Mouse (Mus musculus) Patski (cell line): ENCODE measurements around the gene Pgc. TPM values are rescaled to one million over a fixed set of nuclear protein-coding genes. Genes with fewer than 3 reads are reported as not detected.
A peak's percentile ranks its signal among the peaks of the same experiment; 100 is the strongest.

Experiments used
- ATAC-seq: fragments of 100-300 bp; one replicate; pipeline ENCODE4 v1.8.0; 2021
- CTCF ChIA-PET: fragments of 350-600 bp; sonication (Branson Sonifier 250); formaldehyde crosslinking; loops from one replicate; lab custom pipeline; 2022; ENCODE audit warnings: inconsistent platforms; lab: Charles Lee
- POLR2A ChIA-PET: fragments of 350-600 bp; sonication (Branson Sonifier 250); formaldehyde crosslinking; loops from one replicate; lab custom pipeline; 2022; ENCODE audit warnings: antibody characterized with exemption, inconsistent platforms; lab: Charles Lee
- DNase-seq: peaks from one replicate; pipeline ENCODE4 v3.0.0-alpha.2; 2011; ENCODE audit warnings: low read depth, low spot score
- H3K27me3 ChIP-seq: fragments of 371-371 bp; one replicate; pipeline ENCODE4 v1.5.1; 2021
- CTCF ChIP-seq: fragments of 100-300 bp; IDR thresholded peaks from one replicate; pipeline ENCODE4 v1.5.1; 2021
- in situ Hi-C: fragments of 300-500 bp; cut with MboI; formaldehyde crosslinking; loops from 3 replicates; pipeline ENCODE4 v1.11.1; 2018; ENCODE audit warnings: low pct_unique_long_range_greater_than_20kb, mixed read lengths
- polyA plus RNA-seq: library from polyadenylated mRNA; unstranded; gene quantifications from one replicate; pipeline ENCODE4 v1.2.3, GENCODE M21; 2021

The Pgc gene
- polyA plus RNA-seq, 1 experiment from 2014 or later = not detected

DNA sequence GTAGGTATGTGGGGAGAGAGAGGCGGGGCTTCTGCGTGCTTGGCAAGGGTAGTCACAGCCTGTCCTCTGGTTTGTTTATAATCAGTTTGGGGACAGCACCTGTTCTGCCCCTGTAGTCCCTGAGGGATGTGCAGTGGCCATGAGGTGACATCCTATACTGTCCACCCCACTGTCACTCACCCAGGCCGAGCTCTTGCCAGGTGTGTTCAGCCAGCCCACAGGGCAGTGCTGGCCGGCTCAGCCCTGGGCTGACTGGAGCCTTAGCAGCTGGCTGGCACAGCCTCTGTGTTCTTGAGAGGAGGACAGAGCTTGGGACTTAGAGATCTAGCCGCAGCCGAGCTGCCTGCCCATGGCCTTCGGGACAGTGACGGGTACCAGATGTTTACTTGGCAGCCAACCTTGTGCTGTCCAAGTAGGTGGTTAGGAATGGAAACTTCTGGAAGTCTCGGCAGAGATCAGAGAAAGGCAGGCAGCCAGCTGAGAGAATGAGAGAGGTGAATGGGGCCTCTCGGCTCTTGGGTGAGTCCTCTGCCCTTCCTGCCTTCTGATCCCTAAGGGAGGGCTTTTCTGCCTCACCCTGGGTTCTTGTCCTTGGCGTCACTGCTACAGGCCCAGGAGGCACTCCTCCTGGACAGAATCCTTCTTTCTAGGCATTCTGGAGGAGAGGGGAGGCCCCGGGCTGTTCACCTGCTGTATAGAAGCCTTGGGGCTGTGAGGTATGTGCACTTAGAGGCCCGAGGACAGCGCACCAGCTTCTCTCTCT lies 22.3 kb downstream of the Pgc start:
- no peak for DNase-seq
- CTCF ChIA-PET = interaction anchor here (1.6 to 3.8 kb wide), 2 partner anchors 11 to 55 kb away, joined by 3 to 18 read pairs; no protein-coding TSS in a partner anchor
- no peaks in the 10 kb centered on the region for H3K27me3 ChIP-seq
- no peak for ATAC-seq
- no peak for TF ChIP-seq CTCF
- POLR2A ChIA-PET = no interaction called here
- in situ Hi-C loops = no loop called here

- no peak for ATAC-seq
- no peaks in the 10 kb centered on the region for H3K27me3 ChIP-seq
- in situ Hi-C loops = no loop called here
- no peak for DNase-seq
- ChIA-PET CTCF (interaction anchor here (3.8 kb wide), 1 partner anchor 10 kb away, joined by 18 read pairs; no protein-coding TSS in a partner anchor), POLR2A (no interaction called here)
- TF ChIP-seq CTCF = no peak
These were observed 23.0 kb downstream of the Pgc start for GRCm38 (mm10) chr17:47749626-47750025.

DNA sequence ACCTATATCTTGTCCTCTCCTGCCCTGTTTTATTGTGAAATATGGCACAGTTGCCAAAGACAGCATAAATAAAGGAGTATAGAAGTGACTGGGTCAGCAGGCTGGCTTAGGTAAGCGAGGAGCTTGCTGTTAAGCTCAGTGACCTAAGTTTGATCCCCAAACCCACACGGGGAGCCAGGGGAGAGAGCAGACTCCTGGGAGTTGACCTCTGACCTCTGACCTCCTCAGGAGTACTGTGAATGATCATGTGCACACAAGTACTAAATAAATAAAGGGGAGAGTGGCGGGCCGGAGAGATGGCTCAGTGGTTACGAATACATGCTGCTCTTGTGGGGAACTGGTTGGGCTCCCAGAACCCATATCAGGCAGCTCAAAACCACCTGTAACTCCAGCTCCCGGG lies 23.5 kb downstream of the Pgc start:
- CTCF ChIA-PET = interaction anchor here (1.0 to 3.8 kb wide), 2 partner anchors 10 to 11 kb away, joined by 3 to 18 read pairs; no protein-coding TSS in a partner anchor
- no peak for TF ChIP-seq CTCF
- no peak for DNase-seq
- no peaks in the 10 kb centered on the region for H3K27me3 ChIP-seq
- in situ Hi-C loops = no loop called here
- POLR2A ChIA-PET = no interaction called here
- ATAC-seq = no peak

GRCm38 (mm10) chr17:47751811-47752210 lies 25.2 kb downstream of the Pgc start:
- in situ Hi-C loops = no loop called here
- ChIA-PET POLR2A (no interaction called here), CTCF (interaction anchor here (0.9 to 3.8 kb wide), 2 partner anchors 8 to 102 kb away, joined by 3 to 18 read pairs; no protein-coding TSS in a partner anchor)
- ATAC-seq (no peak), DNase-seq (no peak)
- no peaks in the 10 kb centered on the region for H3K27me3 ChIP-seq
- TF ChIP-seq CTCF = no peak

GRCm38 (mm10) chr17:47753130-47753775 lies 26.6 kb downstream of the Pgc start:
- in situ Hi-C loops = no loop called here
- no peak for TF ChIP-seq CTCF
- ATAC-seq = no peak
- ChIA-PET CTCF (interaction anchor here (1.2 to 1.8 kb wide), 3 partner anchors 9 to 40 kb away, joined by 3 read pairs; no protein-coding TSS in a partner anchor), POLR2A (no interaction called here)
- no peaks in the 10 kb centered on the region for H3K27me3 ChIP-seq
- no peak for DNase-seq

DNA sequence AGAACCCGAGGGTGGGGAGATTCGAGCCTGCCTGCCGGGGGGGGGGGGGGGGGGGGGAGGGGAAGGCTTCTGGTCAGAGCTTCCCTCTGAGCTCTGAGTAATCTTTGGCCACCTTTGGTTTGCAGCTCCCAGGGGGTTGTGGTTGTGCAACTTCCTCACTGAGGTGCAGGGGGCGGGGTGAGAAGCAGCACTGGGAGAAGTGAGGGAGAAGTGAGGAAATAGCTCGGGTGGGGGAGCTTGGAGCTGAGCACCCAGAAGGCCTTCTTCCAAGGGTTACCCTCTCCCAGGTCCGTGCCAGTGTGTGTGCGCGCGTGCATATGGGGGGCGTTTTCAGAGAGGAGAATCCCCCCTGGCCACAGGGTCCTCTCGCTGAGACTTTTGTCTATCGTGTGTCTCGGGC lies 27.6 kb downstream of the Pgc start:
- ChIA-PET CTCF (interaction anchor here (0.9 to 1.2 kb wide), 2 partner anchors 8 to 17 kb away, joined by 3 to 5 read pairs; partner anchors contain the start of gene Tfeb), POLR2A (interaction anchor here (9.9 kb wide), 1 partner anchor 15 kb away, joined by 91 read pairs; the partner anchor contains the start of gene Tfeb)
- DNase-seq (peak; percentile 60), ATAC-seq (peak; percentile 25)
- no peaks in the 10 kb centered on the region for H3K27me3 ChIP-seq
- no peak for TF ChIP-seq CTCF
- in situ Hi-C loops = no loop called here

DNA sequence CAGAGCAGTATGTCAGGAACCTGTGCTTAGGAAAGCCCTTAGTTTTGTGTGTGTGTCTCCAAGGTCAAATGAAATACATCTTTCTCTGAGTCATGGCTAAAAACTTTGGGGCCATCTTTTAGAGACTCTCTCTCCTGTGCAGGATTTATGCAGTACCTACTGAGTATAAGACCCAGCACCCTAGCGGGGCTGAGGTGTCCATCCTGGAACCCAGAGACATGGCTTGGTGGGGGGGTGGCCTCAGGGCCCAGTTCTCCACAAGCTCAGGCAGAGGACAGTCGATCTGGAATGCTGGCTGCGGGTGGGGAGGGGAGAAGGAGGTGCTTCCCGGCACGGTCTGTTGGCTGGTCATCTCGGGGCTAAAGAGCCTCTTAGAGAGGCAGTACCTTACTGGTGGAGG lies 29.7 kb downstream of the Pgc start:
- DNase-seq (peak; percentile 39), ATAC-seq (peak; percentile 24)
- no peak for TF ChIP-seq CTCF
- H3K27me3 ChIP-seq = no peaks in the 10 kb centered on the region
- ChIA-PET POLR2A (interaction anchor here (0.7 to 9.9 kb wide), 2 partner anchors 17 to 681 kb away, joined by 3 to 91 read pairs; partner anchors contain the start of gene Tfeb), CTCF (interaction anchor here (0.9 to 2.2 kb wide), 3 partner anchors 16 to 38 kb away, joined by 3 to 7 read pairs (median 3); no protein-coding TSS in a partner anchor)
- in situ Hi-C loops = no loop called here

GRCm38 (mm10) chr17:47757056-47757610 lies 30.5 kb downstream of the Pgc start:
- POLR2A ChIA-PET = interaction anchor here (9.9 kb wide), 1 partner anchor 18 kb away, joined by 91 read pairs; the partner anchor contains the start of gene Tfeb
- TF ChIP-seq CTCF = no peak
- H3K27me3 ChIP-seq = no peaks in the 10 kb centered on the region
- CTCF ChIA-PET = interaction anchor here (1.2 to 2.2 kb wide), 2 partner anchors 17 to 37 kb away, joined by 3 to 7 read pairs; no protein-coding TSS in a partner anchor
- ATAC-seq = no peak
- no peak for DNase-seq
- in situ Hi-C loops = no loop called here

- ChIA-PET POLR2A (interaction anchor here (9.9 kb wide), 1 partner anchor 21 kb away, joined by 91 read pairs; the partner anchor contains the start of gene Tfeb), CTCF (interaction anchor here (1.0 to 3.8 kb wide), 9 partner anchors 10 to 95 kb away, joined by 3 to 18 read pairs (median 3); partner anchors contain the start of genes Gm21981 and Tfeb)
- in situ Hi-C loops = no loop called here
- no peak for TF ChIP-seq CTCF
- peak; percentile 59 for ATAC-seq
- H3K27me3 ChIP-seq = no peaks in the 10 kb centered on the region
- DNase-seq = peak; percentile 64
These were observed 33.2 kb downstream of the Pgc start for GRCm38 (mm10) chr17:47759702-47760410.
